Mouse (Mus musculus): ENCODE data around the gene Slc2a3.

GRCm38 (mm10) chr6:122765298-122765956 is 36.0 kb downstream of the Slc2a3 start:
- TF ChIP-seq POLR2A (IDR thresholded peaks at IDR 0.05; ENCODE audit: control insufficient read depth, extremely low read depth, insufficient read depth, low read length, poor library complexity), result no peak
- TF ChIP-seq CTCF (IDR thresholded peaks at IDR 0.05; ENCODE audit: borderline replicate concordance, control insufficient read depth, extremely low read depth, insufficient read depth, low read length, poor library complexity), result no peak

Data from thymus, adult 2 months (tissue).